Mouse (Mus musculus): ENCODE data around the gene Nhlrc4.

The Nhlrc4 gene

GRCm38 (mm10) chr17:25944366-25945163 lies at the start of gene Nhlrc4, which contains the start of gene Pigq:
Gene Nhlrc4 (minus strand): TSS chr17:25944961.
Gene Pigq (minus strand): TSS chr17:25944936.
- DNase-seq, result no peak

GRCm38 (mm10) chr17:25993489-25993888 lies 48.7 kb upstream of the Nhlrc4 start:
- DNase-seq, result no peak

- peak; percentile 85 for DNase-seq
Observed at GRCm38 (mm10) chr17:25992274-25992673, 47.5 kb upstream of the Nhlrc4 start.

- DNase-seq, result peak; percentile 86
Observed at GRCm38 (mm10) chr17:25990331-25990730, 45.6 kb upstream of the Nhlrc4 start.

- DNase-seq, result peak; percentile 100
Observed at GRCm38 (mm10) chr17:25985306-25986294, 40.8 kb upstream of the Nhlrc4 start, which contains the start of gene Capn15. Gene Capn15 (minus strand): TSS chr17:25985796.

GRCm38 (mm10) chr17:25984556-25985305 lies 40.0 kb upstream of the Nhlrc4 start:
- no peak for DNase-seq

GRCm38 (mm10) chr17:25984066-25984465 lies 39.3 kb upstream of the Nhlrc4 start:
- DNase-seq, result peak; percentile 82

- DNase-seq, result peak; percentile 79
Observed at GRCm38 (mm10) chr17:25982913-25983312, 38.2 kb upstream of the Nhlrc4 start.

- peak; percentile 96 for DNase-seq
Observed at GRCm38 (mm10) chr17:25980854-25981253, 36.1 kb upstream of the Nhlrc4 start.

- DNase-seq, result no peak
Observed at GRCm38 (mm10) chr17:25979829-25980738, 35.3 kb upstream of the Nhlrc4 start.

- no peak for DNase-seq
Observed at GRCm38 (mm10) chr17:25970954-25971707, 26.4 kb upstream of the Nhlrc4 start.

GRCm38 (mm10) chr17:25970448-25970847 lies 25.7 kb upstream of the Nhlrc4 start:
- DNase-seq, result no peak

- DNase-seq, result no peak
Observed at GRCm38 (mm10) chr17:25968176-25968575, 23.4 kb upstream of the Nhlrc4 start.

GRCm38 (mm10) chr17:25967652-25968051 lies 22.9 kb upstream of the Nhlrc4 start:
- DNase-seq, result no peak

GRCm38 (mm10) chr17:25964271-25964670 lies 19.5 kb upstream of the Nhlrc4 start:
- DNase-seq, result no peak

- DNase-seq, result no peak
Observed at GRCm38 (mm10) chr17:25962413-25962905, 17.7 kb upstream of the Nhlrc4 start.

GRCm38 (mm10) chr17:25961566-25961965 lies 16.8 kb upstream of the Nhlrc4 start:
- peak; percentile 88 for DNase-seq

- peak; percentile 90 for DNase-seq
Observed at GRCm38 (mm10) chr17:25959630-25960467, 15.1 kb upstream of the Nhlrc4 start.

- peak; percentile 86 for DNase-seq
Observed at GRCm38 (mm10) chr17:25958771-25959494, 14.2 kb upstream of the Nhlrc4 start.
